Mouse (Mus musculus): ENCODE measurements around the gene Mfsd5.

The Mfsd5 gene

DNA sequence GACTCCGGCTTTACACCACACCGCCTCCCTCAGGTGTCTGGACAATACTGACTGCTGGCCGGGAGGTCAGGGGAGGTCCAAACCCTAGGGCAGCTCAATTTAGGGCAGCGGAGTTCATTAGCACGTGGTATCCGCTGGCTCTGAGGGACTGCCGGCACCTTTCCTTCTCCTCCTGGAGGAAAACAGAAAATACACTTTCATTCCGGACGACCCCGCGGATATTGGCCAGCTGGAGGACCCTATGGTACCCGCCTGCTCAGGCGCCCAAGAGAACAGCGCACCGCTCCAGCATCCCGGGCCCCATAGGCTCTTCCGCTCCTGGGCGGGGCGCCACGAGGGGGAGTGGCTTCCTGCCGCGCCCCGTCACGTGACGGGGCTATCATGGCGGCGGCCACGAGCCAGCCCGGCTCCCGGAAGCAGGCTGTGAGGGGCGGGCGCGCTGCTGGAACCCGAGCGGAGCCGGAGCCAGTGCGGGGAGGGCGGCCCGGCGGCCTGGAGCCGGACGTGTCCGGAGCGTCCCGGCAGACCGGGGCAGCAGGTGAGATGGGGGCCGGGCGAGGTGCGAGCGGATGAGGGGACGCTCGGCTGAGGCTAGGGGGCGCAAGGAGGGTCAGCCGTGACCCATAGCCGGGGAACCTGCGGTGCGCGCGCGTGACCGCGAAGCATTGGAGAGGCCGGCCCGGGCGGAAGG is at the start of gene Mfsd5:
Mfsd5 (plus strand) TSS at position 363 of the 691 bp plus-strand sequence.
- peak; percentile 83 to 87 for DNase-seq (ENCODE audit: low spot score in 2 of 2)

- peak; percentile 66 to 68 for DNase-seq (ENCODE audit: low spot score in 2 of 2)
Measured at GRCm38 (mm10) chr15:102230408-102231321, 48.6 kb upstream of the Mfsd5 start.

GRCm38 (mm10) chr15:102231748-102232147 is 47.5 kb upstream of the Mfsd5 start, which contains the start of gene Itgb7:
Gene Itgb7, minus strand, starts transcription at chr15:102231944.
- DNase-seq (ENCODE audit: low spot score in 2 of 2), result peak; percentile 86 to 89

- no peak for DNase-seq (ENCODE audit: low spot score in 2 of 2)
Measured at GRCm38 (mm10) chr15:102232764-102233163, 46.5 kb upstream of the Mfsd5 start.

- peak; percentile 60 to 67 for DNase-seq (ENCODE audit: low spot score in 2 of 2)
Measured at GRCm38 (mm10) chr15:102233896-102234295, 45.4 kb upstream of the Mfsd5 start.

GRCm38 (mm10) chr15:102235371-102236027 is 43.8 kb upstream of the Mfsd5 start:
- DNase-seq (ENCODE audit: low spot score in 2 of 2), result no peak

- no peak for DNase-seq (ENCODE audit: low spot score in 2 of 2)
Measured at GRCm38 (mm10) chr15:102238543-102239259, 40.6 kb upstream of the Mfsd5 start.

DNA sequence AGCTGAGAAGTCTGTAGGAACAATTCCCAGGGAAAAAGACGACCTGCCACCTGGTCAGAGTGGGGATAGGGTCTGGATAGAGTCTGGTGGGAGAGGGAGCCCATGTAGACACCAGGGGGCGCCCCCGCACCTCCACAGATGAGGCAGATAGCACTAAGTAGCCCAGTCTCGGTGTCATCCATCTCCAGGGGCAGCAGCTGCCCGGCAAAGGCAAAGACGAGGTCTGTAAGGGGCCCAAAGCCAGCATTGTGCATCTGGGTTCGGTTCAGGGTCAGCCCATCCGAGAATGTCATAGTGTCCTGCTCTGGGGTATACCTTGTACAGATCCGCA is 40.0 kb upstream of the Mfsd5 start:
- DNase-seq (ENCODE audit: low spot score in 2 of 2), result peak; percentile 67 to 72

GRCm38 (mm10) chr15:102239851-102240250 is 39.4 kb upstream of the Mfsd5 start:
- no peak for DNase-seq (ENCODE audit: low spot score in 2 of 2)

DNA sequence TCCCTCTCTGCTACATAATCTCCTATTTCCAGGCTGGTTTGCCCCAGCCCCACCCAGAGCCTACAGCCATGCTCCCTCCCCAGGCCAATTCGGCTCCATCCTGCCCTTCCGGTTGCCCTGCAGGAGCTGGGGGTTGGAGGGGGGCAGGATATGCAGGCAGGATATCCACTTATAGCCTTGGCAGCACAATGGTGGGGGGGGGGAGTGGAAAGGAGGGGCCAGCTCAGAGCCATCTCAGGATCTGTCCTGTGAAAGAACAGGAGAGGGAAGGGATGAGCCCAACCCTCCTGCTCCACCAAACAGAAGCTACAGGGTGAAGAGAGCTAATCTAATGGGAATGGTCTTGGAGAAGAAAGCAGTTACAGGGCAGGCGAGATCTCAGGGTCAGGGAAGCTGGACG is 38.6 kb upstream of the Mfsd5 start:
- no peak for DNase-seq (ENCODE audit: low spot score in 2 of 2)

GRCm38 (mm10) chr15:102242404-102243228 is 36.6 kb upstream of the Mfsd5 start:
- no peak for DNase-seq (ENCODE audit: low spot score in 2 of 2)

GRCm38 (mm10) chr15:102243229-102244190 is 35.7 kb upstream of the Mfsd5 start:
- DNase-seq (ENCODE audit: low spot score in 2 of 2), result peak; percentile 59 to 75

DNA sequence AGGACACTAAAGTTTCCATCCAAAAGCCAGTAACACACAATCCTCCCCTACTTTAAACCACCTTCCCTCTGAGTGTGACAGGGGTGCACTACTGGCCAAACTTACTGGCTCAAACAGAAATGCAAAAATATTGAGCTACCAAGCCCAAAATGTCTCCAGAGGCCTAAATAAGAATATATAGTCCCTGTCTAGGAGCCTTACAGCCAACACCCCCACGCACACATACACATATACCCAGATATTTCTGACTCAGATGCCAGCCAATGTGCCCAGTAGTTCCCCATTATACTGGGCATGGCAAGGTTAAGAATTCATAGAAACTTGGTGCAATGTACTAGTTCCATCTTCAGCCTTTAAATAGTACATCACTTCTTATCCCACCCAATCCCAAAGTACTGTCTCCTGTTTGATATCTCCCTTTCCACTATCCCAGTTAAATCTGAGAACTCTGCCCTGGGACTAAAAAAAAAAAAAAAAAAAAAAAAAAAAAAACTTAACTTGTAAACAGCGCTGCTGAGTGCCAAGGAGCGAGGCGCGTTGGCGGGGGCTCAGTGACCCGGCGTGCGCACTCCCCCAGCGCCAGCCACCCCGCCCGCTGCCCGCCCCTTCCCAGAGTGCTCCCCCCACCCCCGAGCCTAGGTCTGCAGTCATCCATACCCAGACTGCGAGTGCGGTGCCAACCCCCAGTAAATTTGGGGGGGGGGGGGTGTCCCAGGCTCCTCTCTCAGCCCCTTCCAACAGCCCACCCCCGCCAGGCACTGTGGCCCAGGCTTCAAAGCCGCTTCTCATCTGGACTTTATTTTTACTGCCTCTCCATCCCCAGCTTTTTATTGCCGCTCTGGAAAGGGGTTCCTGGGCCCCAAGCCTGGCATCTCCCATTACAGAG is 34.7 kb upstream of the Mfsd5 start:
- DNase-seq (ENCODE audit: low spot score in 2 of 2), result no peak

- DNase-seq (ENCODE audit: low spot score in 2 of 2), result no peak
Measured at GRCm38 (mm10) chr15:102245461-102245881, 33.8 kb upstream of the Mfsd5 start.

DNA sequence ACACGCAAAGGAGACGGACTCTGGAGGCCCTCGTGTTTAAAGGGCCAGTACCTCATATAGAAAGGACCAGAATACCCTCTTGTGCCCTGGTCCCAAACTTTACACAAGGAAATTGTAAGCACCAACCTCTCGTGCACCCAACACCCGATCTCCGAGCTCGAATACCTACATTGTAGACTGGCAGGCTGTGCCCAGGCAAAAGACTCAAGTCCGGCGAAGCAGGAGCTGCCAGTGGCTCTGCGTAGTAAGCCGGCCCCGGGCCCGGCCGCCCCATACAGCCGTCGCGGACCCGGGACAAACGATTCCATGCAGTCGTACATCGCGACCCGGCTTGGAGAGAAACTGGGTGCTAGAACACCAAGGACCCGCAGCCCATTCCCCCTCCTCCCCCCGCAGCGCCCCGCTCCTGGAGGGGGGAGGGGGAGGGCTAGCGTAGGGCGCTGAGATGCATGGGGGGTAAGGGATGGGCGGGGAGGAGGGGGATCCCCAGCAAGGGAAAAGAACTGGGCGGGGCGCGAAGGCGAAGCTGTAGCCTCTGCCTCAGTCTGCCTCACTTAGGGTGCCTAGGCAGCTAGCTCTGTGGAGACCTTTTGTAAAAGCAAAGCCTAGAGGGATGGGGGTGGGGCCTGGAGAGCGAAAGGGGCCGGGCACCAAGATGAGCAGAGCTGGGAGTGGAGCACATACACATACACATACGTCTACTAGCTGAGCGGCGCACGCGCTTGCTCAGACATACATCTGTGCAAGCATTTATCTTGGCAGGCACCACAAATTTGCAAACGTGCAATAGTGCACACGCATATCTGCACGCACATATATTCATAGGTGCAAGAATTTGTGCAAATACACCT is 33.1 kb upstream of the Mfsd5 start:
- peak; percentile 65 to 74 for DNase-seq (ENCODE audit: low spot score in 2 of 2)

- DNase-seq (ENCODE audit: low spot score in 2 of 2), result peak; percentile 68 to 76
Measured at GRCm38 (mm10) chr15:102246866-102247251, 32.4 kb upstream of the Mfsd5 start.
